Mouse (Mus musculus): ENCODE measurements around the gene Taok3. TPM values are rescaled to one million over a fixed set of nuclear protein-coding genes. Genes with fewer than 3 reads are reported as not detected.

Taok3 gene
- total RNA-seq, 2 experiments from 2014 or later, result 59.1 to 61.8 TPM

DNA sequence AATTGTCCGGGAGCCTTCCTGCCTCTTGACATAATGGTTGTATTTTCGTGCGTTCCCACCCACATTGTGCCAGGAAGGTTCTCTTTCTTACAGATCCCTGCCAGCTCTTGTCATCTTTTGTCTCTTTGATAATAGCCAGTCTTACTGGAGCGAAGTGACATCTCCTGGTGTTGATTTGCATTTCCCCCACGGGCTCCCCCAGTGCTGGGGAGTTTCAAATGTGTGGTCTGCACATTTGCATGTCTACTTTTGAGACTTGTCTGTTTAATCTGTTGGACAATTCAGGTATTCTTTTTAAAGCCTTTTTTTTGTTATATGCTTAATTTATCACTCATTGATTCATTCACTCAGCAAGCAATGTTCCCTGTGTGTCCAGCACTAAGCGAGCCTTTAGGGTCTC lies 58.1 kb downstream of the Taok3 start:
- no peak for DNase-seq (ENCODE audit: low spot score in 2 of 2)

DNA sequence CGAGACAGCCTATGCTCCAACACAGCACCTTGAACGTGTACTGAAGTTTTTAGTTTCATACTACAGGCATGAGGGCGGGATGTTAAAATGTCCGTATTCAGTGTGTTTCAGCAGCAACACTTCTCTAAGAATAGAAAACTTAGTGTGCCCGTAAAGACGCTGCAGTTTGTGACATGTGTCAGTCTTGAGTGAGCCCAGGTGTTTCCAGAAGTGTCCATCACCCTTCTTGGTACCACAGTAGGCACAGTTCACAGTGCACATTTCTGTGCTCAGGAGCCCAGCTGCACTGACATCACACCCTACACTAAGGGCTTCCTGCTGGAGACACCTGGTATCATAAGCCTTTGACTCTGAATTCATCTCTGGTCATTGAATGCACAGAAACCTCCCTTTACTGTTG lies 58.6 kb downstream of the Taok3 start:
- DNase-seq (ENCODE audit: low spot score in 2 of 2), result no peak

DNA sequence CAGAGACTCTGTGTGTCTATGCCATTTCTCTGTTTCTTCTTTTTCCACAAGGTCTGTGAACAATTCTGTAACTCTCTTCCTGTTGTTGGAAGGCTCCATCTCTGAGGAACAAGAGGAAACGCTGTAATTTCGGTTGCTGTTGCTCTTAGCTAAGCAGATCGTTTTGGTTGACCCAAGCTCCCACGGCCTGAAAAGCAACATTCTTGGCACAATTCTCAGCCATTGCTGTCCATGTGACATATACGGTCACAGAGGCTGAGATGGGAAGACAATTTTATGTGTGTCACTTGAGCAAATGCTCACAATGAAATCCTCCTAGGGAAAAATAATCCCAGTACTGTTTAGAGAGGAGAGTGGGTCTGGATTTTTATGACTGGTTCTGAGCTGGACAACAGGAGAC lies 62.0 kb downstream of the Taok3 start:
- DNase-seq (ENCODE audit: low spot score in 2 of 2), result no peak

DNA sequence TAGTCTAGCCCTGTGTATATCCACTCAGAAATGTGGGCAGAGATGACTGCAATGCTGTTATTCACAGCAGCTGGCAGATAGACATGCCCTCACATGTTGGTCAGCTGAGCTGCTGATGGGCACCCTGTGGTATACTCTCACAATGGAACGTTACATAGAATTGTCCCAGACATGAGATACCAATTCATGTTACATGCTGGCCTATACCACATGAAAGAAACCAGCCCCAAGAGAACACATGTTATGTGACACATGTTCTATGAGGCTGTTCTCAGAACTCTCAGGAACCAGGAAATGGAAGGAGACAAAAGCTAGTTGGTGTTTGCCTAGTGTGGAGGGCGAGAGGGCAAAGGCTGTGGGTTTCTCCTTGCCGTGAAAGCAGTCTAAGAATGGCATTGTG lies 62.5 kb downstream of the Taok3 start:
- no peak for DNase-seq (ENCODE audit: low spot score in 2 of 2)

GRCm38 (mm10) chr5:117184832-117185231 lies 64.9 kb downstream of the Taok3 start:
- no peak for DNase-seq (ENCODE audit: low spot score in 2 of 2)

- no peak for DNase-seq (ENCODE audit: low spot score in 2 of 2)
Observed at GRCm38 (mm10) chr5:117185673-117186072, 65.7 kb downstream of the Taok3 start.

- DNase-seq (ENCODE audit: low spot score in 2 of 2), result no peak
Observed at GRCm38 (mm10) chr5:117192061-117192460, 72.1 kb downstream of the Taok3 start.

GRCm38 (mm10) chr5:117193748-117194147 lies 73.8 kb downstream of the Taok3 start:
- no peak for DNase-seq (ENCODE audit: low spot score in 2 of 2)

DNA sequence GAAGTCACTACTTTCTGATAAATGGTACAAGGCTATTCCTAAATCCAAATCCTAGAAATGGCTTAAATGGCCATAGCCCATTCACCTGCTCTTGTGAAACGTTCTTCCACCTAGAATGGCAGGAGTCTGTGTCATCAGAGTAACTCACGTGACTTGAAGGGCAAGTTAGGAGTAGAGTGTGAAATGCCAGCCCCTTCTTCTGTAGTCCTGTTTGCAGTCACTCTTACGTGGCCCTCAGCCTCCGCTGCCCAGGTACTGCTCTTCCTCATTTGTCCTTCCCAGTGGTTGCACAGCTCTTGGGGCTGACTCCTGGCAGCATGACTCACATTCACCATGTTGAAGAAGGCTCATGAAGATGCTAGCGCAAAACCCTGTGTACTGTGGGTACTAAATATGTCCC lies 74.7 kb downstream of the Taok3 start:
- DNase-seq (ENCODE audit: low spot score in 2 of 2), result no peak

GRCm38 (mm10) chr5:117196551-117196950 lies 76.6 kb downstream of the Taok3 start:
- DNase-seq (ENCODE audit: low spot score in 2 of 2), result no peak

- DNase-seq (ENCODE audit: low spot score in 2 of 2), result no peak
Observed at GRCm38 (mm10) chr5:117198390-117198789, 78.5 kb downstream of the Taok3 start.

DNA sequence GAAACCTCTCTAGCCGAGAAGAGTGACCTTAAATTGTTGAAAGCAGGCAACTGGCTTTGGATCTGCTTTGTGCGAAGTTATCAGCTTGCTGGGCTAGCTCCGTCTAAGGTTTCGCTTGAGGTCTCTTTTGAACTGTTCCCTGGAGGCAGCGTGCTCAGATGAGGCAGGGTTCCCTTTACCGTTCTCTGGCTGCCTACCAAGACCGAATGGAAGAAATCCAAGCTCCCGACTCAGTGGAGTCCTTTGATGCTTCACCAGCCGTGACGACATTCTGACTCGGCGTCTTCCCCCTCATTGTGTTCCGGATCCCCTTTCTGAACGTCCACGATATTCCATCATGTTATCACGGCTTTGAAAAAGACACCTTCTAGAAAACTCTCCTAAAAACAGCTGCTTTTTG lies 87.4 kb downstream of the Taok3 start:
- DNase-seq (ENCODE audit: low spot score in 2 of 2), result peak in 1 of 2 experiments; percentile 7

DNA sequence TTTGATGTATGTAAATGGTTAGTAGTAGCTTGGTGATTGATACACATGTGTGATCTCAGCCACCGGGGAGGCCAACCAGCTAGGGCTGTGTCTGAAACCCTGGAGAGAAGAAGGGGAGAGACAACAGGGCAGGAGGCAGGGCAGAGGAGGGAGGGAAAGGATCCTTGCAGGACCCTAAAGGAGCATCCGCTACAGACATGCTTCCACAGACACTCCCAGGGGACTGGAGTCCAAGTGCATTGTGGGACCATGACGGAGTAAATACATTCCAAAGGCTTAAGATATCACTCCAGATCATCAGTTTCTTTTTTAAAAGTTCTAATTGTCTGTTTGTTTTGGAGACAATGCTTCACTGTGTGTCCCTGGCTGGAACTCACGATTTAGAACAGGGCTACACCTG lies 94.1 kb downstream of the Taok3 start:
- DNase-seq (ENCODE audit: low spot score in 2 of 2), result no peak

DNA sequence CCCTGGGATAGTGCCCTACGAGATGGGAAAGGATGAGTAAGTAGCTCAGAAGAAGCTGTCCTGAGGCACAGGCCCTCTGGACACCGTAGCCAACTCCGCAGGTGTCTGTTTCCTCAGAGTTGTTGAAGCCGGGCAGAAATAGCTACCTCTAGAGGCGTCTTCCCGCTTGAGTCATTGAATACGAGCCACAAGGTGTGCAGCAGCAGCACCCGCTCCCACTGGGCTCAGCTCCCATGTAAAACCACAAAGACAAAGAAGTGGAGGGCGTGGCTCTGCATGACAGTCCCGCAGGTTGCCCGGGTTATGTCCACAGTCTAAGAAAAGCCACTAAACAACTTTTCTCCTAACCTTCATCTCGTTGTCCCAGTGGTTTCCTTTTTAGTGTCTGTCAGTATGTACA lies 111.1 kb downstream of the Taok3 start:
- DNase-seq (ENCODE audit: low spot score in 2 of 2), result no peak

GRCm38 (mm10) chr5:117236540-117236939 lies 116.6 kb downstream of the Taok3 start:
- no peak for DNase-seq (ENCODE audit: low spot score in 2 of 2)

- DNase-seq (ENCODE audit: low spot score in 2 of 2), result no peak
Observed at GRCm38 (mm10) chr5:117239106-117239505, 119.2 kb downstream of the Taok3 start.

GRCm38 (mm10) chr5:117240321-117240731 lies 120.4 kb downstream of the Taok3 start:
- DNase-seq (ENCODE audit: low spot score in 2 of 2), result peak; percentile 13 to 59

- peak; percentile 49 to 76 for DNase-seq (ENCODE audit: low spot score in 2 of 2)
Observed at GRCm38 (mm10) chr5:117240761-117241322, 120.9 kb downstream of the Taok3 start.

GRCm38 (mm10) chr5:117241935-117242531 lies 122.1 kb downstream of the Taok3 start:
- DNase-seq (ENCODE audit: low spot score in 2 of 2), result peak; percentile 39 to 74

DNA sequence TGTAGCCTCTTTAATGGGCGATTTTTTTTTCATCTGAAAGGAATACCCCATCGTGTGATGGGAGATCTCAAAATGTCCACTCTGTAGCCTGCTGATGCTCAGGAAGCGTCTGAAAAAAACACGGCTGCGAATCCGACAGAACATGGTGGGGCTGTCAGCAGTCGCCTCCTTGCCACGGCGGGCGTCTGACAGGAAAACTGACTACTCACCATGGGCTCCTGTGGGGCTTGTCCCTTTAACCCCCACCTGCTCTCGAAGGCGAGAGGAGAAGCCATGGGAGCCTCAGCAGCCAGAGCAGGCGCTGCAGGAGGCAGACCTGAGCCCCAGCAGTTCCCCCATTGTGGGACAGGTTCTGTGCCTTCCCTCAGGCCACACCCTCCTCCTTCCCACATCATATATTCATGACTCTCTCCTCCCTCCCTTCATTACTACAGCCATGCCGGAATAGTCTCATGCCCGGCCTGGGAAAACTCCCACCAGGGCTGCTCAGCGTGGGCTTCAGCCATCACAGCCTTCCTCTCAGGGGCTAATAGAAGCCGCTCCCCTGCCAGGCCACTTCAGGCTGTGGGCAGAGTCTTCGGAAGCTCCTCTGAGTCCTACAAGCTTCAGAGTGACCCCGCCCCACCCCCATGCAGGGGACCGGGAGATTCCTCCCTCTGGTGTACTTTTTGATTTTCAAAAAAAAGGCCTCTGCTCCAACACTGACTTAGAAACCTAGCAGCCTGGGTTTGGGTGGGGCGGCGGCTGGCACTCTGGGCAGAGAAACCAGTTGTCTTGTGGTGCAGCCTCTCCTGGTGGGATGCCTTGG lies 122.9 kb downstream of the Taok3 start:
- peak; percentile 17 to 32 for DNase-seq (ENCODE audit: low spot score in 2 of 2)

DNA sequence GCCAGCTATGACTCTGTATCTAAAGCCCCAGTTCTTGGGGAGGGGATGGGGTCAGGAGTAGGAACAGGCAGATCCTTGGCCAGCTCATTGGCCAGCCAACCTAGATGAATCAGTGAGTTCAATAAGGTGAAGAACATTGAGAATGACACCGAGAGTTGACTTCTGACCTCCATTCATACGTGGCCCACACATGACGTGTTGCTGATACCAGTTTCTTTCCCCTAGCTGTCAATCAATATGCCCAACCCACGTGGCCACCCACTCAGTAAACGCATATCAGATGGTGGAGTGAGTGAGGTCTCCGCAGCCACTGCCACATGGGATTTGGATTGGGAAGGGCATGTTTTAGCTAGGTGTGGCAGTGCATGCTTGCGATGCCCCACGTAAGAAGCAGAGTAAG lies 125.2 kb downstream of the Taok3 start:
- DNase-seq (ENCODE audit: low spot score in 2 of 2), result no peak

DNA sequence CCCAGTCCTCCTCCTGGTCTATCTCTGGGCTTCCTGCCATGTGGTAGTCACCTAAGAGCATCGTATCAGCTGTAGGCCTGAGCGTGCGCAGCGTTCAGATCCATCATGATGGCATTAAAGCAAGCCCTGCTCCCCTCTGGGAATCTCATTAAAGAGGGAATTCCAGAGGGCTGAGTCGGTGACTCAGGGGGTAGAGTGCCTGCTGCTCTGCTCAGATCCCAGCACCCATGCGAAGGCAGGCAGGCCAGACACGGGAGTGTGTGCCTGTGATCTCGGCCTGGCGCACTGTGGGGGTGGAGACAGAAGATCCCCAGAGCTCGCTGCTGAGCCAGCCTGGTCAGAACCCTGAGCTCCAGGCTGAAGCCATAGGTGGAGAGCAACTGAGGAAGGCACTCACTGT lies 128.4 kb downstream of the Taok3 start:
- DNase-seq (ENCODE audit: low spot score in 2 of 2), result peak in 1 of 2 experiments; percentile 25

Data from layer of hippocampus, adult 18-20 months (tissue).